Mouse (Mus musculus): ENCODE results near the gene Eef1akmt2. TPM values are rescaled to one million over a fixed set of nuclear protein-coding genes. Genes with fewer than 3 reads are reported as not detected.

Gene Eef1akmt2
- polyA plus RNA-seq, 1 experiment from 2014 or later: 37.9 TPM

- no peak overlapping the region for H3K27ac ChIP-seq (ENCODE audit: poor library complexity, severe bottlenecking)
- no peaks in the 10 kb centered on the region for H3K36me3 ChIP-seq
- no peak overlapping the region for H3K9ac ChIP-seq
- H3K9me3 ChIP-seq (replicated peaks): no peaks in the 10 kb centered on the region
- WGBS: 52% methylated on average over 6 of the region's 6 CpGs
- peaks cover 72% of the 10 kb centered on the region for H3K4me1 ChIP-seq (replicated peaks)
- no peaks in the 10 kb centered on the region for H3K27me3 ChIP-seq (replicated peaks)
- no peak for ATAC-seq (ENCODE audit: insufficient number of reproducible peaks, low FRiP score)
- H3K4me3 ChIP-seq: no peak overlapping the region
- H3K4me2 ChIP-seq: 0 out of 2 replicates have a peak overlapping the region, but pooled peaks have one; percentile 57
Measured at GRCm38 (mm10) chr7:132809721-132810120, 42.8 kb downstream of the Eef1akmt2 start.

- Histone ChIP-seq H3K4me3 (no peak overlapping the region), H3K9ac (peak overlapping the region; percentile 59), H3K4me1 (replicated peaks) (peaks cover 79% of the 10 kb centered on the region), H3K36me3 (no peaks in the 10 kb centered on the region), H3K27ac (ENCODE audit: poor library complexity, severe bottlenecking) (peak overlapping the region; percentile 80), H3K4me2 (peak overlapping the region; percentile 57), H3K9me3 (replicated peaks) (no peaks in the 10 kb centered on the region), H3K27me3 (replicated peaks) (no peaks in the 10 kb centered on the region)
- 8% methylated on average over 20 of the region's 20 CpGs for WGBS
- no peak for ATAC-seq (ENCODE audit: insufficient number of reproducible peaks, low FRiP score)
Measured at GRCm38 (mm10) chr7:132808841-132809682, 43.4 kb downstream of the Eef1akmt2 start.

- Histone ChIP-seq H3K9me3 (replicated peaks) (no peaks in the 10 kb centered on the region), H3K4me2 (peak overlapping the region; percentile 57; the same call in 1 of the 2 replicates), H3K27me3 (replicated peaks) (no peaks in the 10 kb centered on the region), H3K36me3 (no peaks in the 10 kb centered on the region), H3K4me1 (replicated peaks) (peaks cover 87% of the 10 kb centered on the region), H3K4me3 (no peak overlapping the region), H3K9ac (peak overlapping the region; percentile 59), H3K27ac (ENCODE audit: poor library complexity, severe bottlenecking) (peak overlapping the region; percentile 80)
- 61% methylated on average over 7 of the region's 7 CpGs for whole genome bisulfite sequencing
- no peak for ATAC-seq (ENCODE audit: insufficient number of reproducible peaks, low FRiP score)
Measured at GRCm38 (mm10) chr7:132808051-132808796, 44.2 kb downstream of the Eef1akmt2 start.

GRCm38 (mm10) chr7:132806926-132807857 is 45.3 kb downstream of the Eef1akmt2 start:
- Histone ChIP-seq H3K4me2 (no peak overlapping the region), H3K4me1 (replicated peaks) (peaks cover 96% of the 10 kb centered on the region), H3K9me3 (replicated peaks) (no peaks in the 10 kb centered on the region), H3K36me3 (no peaks in the 10 kb centered on the region), H3K27ac (ENCODE audit: poor library complexity, severe bottlenecking) (peak overlapping the region; percentile 56), H3K4me3 (no peak overlapping the region), H3K27me3 (replicated peaks) (no peaks in the 10 kb centered on the region), H3K9ac (0 out of 2 replicates have a peak overlapping the region, but pooled peaks have one; percentile 29)
- 60% methylated on average over 13 of the region's 13 CpGs for WGBS
- no peak for ATAC-seq (ENCODE audit: insufficient number of reproducible peaks, low FRiP score)

DNA sequence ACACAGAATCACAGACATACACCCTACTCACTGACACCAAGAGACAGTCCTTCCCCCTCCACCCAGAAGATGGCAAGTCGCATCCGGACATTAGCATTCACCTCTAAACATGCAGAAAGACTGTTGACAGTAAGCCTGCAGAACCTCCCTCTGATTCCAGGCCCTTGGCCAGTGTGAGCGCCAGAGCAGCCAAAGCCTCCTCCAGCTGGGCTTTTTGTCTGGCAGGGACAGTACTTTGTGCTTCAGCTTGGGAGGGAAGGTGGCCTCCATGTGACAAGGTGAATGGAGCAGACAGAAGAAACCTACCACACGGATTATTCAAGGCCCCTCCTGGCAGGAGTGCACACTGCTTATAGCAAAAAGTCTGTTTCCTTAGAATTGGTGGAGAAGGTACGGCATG is 46.2 kb downstream of the Eef1akmt2 start:
- ATAC-seq (ENCODE audit: insufficient number of reproducible peaks, low FRiP score): no peak
- no peak overlapping the region for H3K9ac ChIP-seq

DNA sequence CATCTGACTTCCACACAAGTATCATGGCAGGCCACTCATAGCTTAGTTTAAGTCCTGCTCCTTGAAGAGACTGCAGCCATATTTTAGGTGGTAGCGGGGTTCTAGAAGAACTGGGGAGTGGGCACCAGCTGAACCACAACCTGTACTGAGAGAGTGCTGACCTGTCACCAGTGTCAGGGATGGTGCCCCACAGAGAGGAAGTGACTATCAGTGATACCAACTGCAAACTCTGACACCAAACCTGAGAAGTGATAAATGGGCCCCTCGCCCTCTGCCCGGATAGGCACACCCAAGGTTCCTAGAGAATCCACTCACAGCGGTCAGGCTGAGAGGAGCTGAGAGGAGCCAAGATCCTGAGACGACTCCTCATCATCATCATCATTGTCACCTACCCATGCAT is 47.5 kb downstream of the Eef1akmt2 start:
- no peak overlapping the region for H3K9ac ChIP-seq
- no peak for ATAC-seq (ENCODE audit: insufficient number of reproducible peaks, low FRiP score)
- H3K27ac ChIP-seq (ENCODE audit: poor library complexity, severe bottlenecking): no peak overlapping the region
- no peaks in the 10 kb centered on the region for H3K36me3 ChIP-seq
- peaks cover 96% of the 10 kb centered on the region for H3K4me1 ChIP-seq (replicated peaks)
- 68% methylated on average over 5 of the region's 5 CpGs for WGBS
- no peak overlapping the region for H3K4me3 ChIP-seq
- H3K9me3 ChIP-seq (replicated peaks): no peaks in the 10 kb centered on the region
- H3K27me3 ChIP-seq (replicated peaks): no peaks in the 10 kb centered on the region
- H3K4me2 ChIP-seq: no peak overlapping the region

More for the DNA sequence above, 46.2 kb downstream of the Eef1akmt2 start:
- no peaks in the 10 kb centered on the region for H3K36me3 ChIP-seq
- no peak overlapping the region for H3K4me3 ChIP-seq
- H3K27me3 ChIP-seq (replicated peaks): no peaks in the 10 kb centered on the region
- no peak overlapping the region for H3K4me2 ChIP-seq
- H3K4me1 ChIP-seq (replicated peaks): peaks cover 96% of the 10 kb centered on the region
- WGBS: 62% methylated on average over 5 of the region's 5 CpGs
- H3K9me3 ChIP-seq (replicated peaks): no peaks in the 10 kb centered on the region
- 0 out of 2 replicates have a peak overlapping the region, but pooled peaks have one; percentile 36 for H3K27ac ChIP-seq (ENCODE audit: poor library complexity, severe bottlenecking)

DNA sequence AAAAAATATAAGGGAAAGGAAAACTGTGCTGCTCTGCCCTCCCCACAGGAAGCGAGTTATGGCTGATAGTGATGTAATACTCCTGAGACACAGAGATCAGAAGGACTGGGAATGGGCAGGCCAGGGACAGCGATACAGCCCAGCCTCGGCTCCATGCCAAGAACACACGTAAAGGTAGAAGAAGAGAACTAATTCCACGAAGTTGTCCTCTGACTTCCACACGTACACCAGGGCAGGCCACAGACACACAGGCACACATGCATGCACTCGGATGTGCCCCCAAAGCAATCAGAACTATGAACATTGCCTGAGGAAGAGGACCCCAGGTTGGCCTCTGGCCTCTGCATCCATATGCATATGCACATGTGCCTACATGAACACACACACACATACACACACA is 48.0 kb downstream of the Eef1akmt2 start:
- WGBS: 52% methylated on average over 7 of the region's 7 CpGs
- Histone ChIP-seq H3K36me3 (no peaks in the 10 kb centered on the region), H3K9me3 (replicated peaks) (no peaks in the 10 kb centered on the region), H3K4me3 (no peak overlapping the region), H3K4me2 (no peak overlapping the region), H3K27ac (ENCODE audit: poor library complexity, severe bottlenecking) (peak overlapping the region; percentile 74; the same call in 1 of the 2 replicates), H3K9ac (no peak overlapping the region), H3K4me1 (replicated peaks) (peaks cover 96% of the 10 kb centered on the region), H3K27me3 (replicated peaks) (no peaks in the 10 kb centered on the region)
- no peak for ATAC-seq (ENCODE audit: insufficient number of reproducible peaks, low FRiP score)

DNA sequence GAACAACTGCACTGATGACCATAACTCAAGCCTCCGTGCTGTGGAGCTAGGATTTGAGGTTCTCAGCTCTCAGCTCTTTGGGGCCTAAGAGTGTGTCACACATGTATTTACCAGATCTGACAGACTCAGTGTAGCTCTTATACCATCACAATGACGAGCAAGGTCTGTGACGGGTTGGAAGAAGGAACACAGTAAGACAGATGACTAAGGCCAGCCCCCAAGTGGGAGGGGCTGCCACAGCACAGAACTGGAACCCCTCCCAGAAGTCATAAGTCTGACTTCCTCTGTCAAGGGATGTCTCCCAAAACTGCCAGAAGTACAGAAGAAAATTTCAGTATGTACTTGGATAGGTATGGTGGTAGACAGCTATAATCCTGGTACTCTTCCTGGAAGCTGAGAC is 48.5 kb downstream of the Eef1akmt2 start:
- no peaks in the 10 kb centered on the region for H3K27me3 ChIP-seq (replicated peaks)
- no peaks in the 10 kb centered on the region for H3K9me3 ChIP-seq (replicated peaks)
- peaks cover 96% of the 10 kb centered on the region for H3K4me1 ChIP-seq (replicated peaks)
- no peak overlapping the region for H3K9ac ChIP-seq
- no peak for ATAC-seq (ENCODE audit: insufficient number of reproducible peaks, low FRiP score)
- H3K27ac ChIP-seq (ENCODE audit: poor library complexity, severe bottlenecking): peak overlapping the region; percentile 74
- H3K4me2 ChIP-seq: no peak overlapping the region
- H3K4me3 ChIP-seq: no peak overlapping the region
- H3K36me3 ChIP-seq: no peaks in the 10 kb centered on the region
- WGBS: 65% methylated on average over 3 of the region's 3 CpGs

DNA sequence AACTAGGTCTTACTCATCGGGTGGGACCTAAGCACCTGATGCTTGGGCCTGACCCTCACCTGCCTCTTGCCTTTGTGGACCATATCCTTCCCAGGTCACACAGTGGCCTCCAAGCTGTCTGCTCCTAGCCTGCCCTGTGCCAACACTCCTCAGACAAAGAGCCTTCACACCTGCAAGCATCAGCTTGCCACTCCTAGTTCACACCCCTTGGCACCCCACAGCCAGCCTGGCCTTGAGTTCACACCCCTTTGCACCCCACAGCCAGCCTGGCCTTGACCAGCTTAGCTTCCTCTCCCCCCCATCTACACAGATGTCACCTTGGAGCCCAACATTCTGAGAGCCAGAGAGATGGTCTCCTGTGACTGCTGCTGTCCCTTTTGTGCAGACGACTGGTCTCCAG is 49.1 kb downstream of the Eef1akmt2 start:
- no peaks in the 10 kb centered on the region for H3K27me3 ChIP-seq (replicated peaks)
- no peak overlapping the region for H3K4me3 ChIP-seq
- no peak overlapping the region for H3K9ac ChIP-seq
- H3K4me2 ChIP-seq: no peak overlapping the region
- H3K4me1 ChIP-seq (replicated peaks): peaks cover 90% of the 10 kb centered on the region
- H3K36me3 ChIP-seq: no peaks in the 10 kb centered on the region
- ATAC-seq (ENCODE audit: insufficient number of reproducible peaks, low FRiP score): no peak
- H3K9me3 ChIP-seq (replicated peaks): no peaks in the 10 kb centered on the region
- peak overlapping the region; percentile 74 for H3K27ac ChIP-seq (ENCODE audit: poor library complexity, severe bottlenecking)
- 54% methylated on average over 2 of the region's 2 CpGs for WGBS

GRCm38 (mm10) chr7:132802691-132803090 is 49.8 kb downstream of the Eef1akmt2 start:
- Histone ChIP-seq H3K9me3 (replicated peaks) (no peaks in the 10 kb centered on the region), H3K9ac (peak overlapping the region; percentile 42; the same call in 1 of the 2 replicates), H3K4me2 (no peak overlapping the region), H3K4me1 (replicated peaks) (peaks cover 84% of the 10 kb centered on the region), H3K27me3 (replicated peaks) (no peaks in the 10 kb centered on the region), H3K4me3 (no peak overlapping the region), H3K27ac (ENCODE audit: poor library complexity, severe bottlenecking) (peak overlapping the region; percentile 74), H3K36me3 (0 out of 2 replicates have a peak, but pooled peaks cover 5% of the 10 kb centered on the region)
- WGBS: 48% methylated on average over 11 of the region's 11 CpGs
- no peak for ATAC-seq (ENCODE audit: insufficient number of reproducible peaks, low FRiP score)
